Mouse (Mus musculus) embryonic facial prominence, embryonic 12.5 days (tissue): Measurements from ENCODE around the gene Sugct. TPM values are rescaled to one million over a fixed set of nuclear protein-coding genes. Genes with fewer than 3 reads are reported as not detected.

Experiments used
- ATAC-seq: fragments of 200-750 bp; cut with Nextera tagmentation; 2 replicates; pipeline ENCODE4 v1.8.0; 2017; ENCODE audit not compliant: insufficient number of reproducible peaks, insufficient read depth, low FRiP score, low TSS enrichment
- H3K27ac ChIP-seq: fragments of 300-500 bp; sonication (generic); 2 replicates; pipeline ENCODE4 v1.5.1; 2016; ENCODE audit warnings: mild to moderate bottlenecking
- H3K27me3 ChIP-seq: fragments of 300-500 bp; sonication (generic); 2 replicates; pipeline ENCODE4 v1.6.1; 2016; ENCODE audit warnings: mild to moderate bottlenecking, moderate library complexity
- H3K36me3 ChIP-seq: fragments of 300-500 bp; sonication (generic); 2 replicates; pipeline ENCODE4 v1.6.1; 2016; ENCODE audit warnings: mild to moderate bottlenecking
- H3K4me1 ChIP-seq: fragments of 300-500 bp; sonication (generic); 2 replicates; pipeline ENCODE4 v1.6.1; 2016
- H3K4me2 ChIP-seq: fragments of 300-500 bp; sonication (generic); replicated peaks from 2 replicates; pipeline ENCODE4 v1.6.1; 2016; ENCODE audit warnings: mild to moderate bottlenecking, moderate library complexity
- H3K4me3 ChIP-seq: fragments of 300-500 bp; sonication (generic); 2 replicates; pipeline ENCODE4 v1.5.1; 2016; ENCODE audit warnings: mild to moderate bottlenecking
- H3K9ac ChIP-seq: fragments of 300-500 bp; sonication (generic); 2 replicates; pipeline ENCODE4 v1.6.1; 2016; ENCODE audit warnings: mild to moderate bottlenecking, moderate library complexity
- H3K9me3 ChIP-seq: fragments of 300-500 bp; sonication (generic); 2 replicates; pipeline ENCODE4 v1.6.1; 2016; ENCODE audit warnings: mild to moderate bottlenecking, moderate library complexity
- WGBS: fragments of 180-500 bp; shearing (Covaris S2); methylation state at CpG from one replicate; pipeline ENCODE4 v1.1.7; 2016; 5-methylcytosine and 5-hydroxymethylcytosine counted together
- polyA plus RNA-seq: library from polyadenylated mRNA; unstranded; fragments of >200 nt; fragmentation: Nextera tagmentation; extraction: Ambion mirVana; gene quantifications from 2 replicates; pipeline ENCODE4 v1.2.1, GENCODE M21; 2016

Gene Sugct
- polyA plus RNA-seq, 1 experiment from 2014 or later, result 5.3 TPM

DNA sequence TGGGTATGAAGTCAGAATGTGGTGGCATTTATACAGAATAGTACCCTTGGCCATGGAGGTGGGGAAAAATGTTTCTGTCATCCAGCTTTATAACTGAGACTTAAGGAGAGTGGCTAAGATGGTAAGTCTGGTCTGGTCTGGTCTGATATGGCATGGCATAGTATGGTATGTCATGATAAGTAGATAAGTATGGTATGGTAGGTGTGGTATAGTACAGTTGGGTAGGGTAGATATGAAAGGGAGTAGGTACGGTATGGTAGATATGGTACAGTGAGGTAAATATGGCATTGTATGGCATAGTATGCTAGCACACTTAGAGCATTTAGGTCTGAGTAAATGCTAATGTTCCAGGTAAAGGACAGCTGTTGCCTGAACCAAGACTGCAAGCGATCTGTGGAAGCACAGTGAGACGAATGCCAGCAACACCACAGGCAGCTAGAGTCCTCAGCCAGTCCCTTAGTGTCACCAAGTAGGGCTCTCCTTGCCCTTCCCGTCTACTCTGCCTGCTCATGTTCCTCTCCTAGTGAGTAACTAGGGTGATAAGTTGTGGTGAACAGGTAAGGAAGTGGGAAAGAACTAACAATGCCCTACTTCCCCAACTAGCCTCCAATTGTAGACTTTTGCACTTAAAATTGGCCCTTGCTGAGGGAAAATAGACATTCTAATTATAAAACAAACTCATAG lies 667.4 kb downstream of the Sugct start:
- no peak overlapping the region for H3K9ac ChIP-seq
- WGBS, result 93% methylated on average over 4 of the region's 4 CpGs
- ATAC-seq, result no peak
- no peaks in the 10 kb centered on the region for H3K9me3 ChIP-seq
- H3K27ac ChIP-seq, result no peak overlapping the region
- peaks cover 3% of the 10 kb centered on the region; the same call in 1 of the 2 replicates for H3K4me1 ChIP-seq
- no peak overlapping the region for H3K4me2 ChIP-seq
- H3K4me3 ChIP-seq, result no peak overlapping the region
- no peaks in the 10 kb centered on the region for H3K27me3 ChIP-seq
- no peaks in the 10 kb centered on the region for H3K36me3 ChIP-seq

DNA sequence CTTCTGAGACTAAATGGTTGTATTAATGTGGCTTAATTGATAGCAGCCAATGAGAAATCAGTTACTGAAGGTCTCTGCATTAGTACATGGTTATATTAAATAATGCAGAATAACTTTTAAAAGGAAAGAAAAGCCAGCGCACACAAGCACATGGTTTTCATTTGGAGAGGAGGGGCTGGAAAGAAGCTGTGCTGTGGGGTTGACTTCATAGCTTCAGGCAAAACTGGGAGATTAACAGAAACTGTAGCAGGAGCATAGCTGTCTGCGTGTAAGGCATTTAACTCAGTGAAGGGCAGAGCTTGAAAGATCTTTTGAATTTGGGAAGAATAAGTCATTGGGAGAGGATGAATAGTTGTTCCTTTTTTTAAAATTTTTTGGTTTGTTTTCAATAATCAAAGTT lies 668.4 kb downstream of the Sugct start:
- 22% methylated on average over 2 of the region's 2 CpGs for WGBS
- no peak for ATAC-seq
- Histone ChIP-seq H3K4me1 (peaks cover 3% of the 10 kb centered on the region; the same call in 1 of the 2 replicates), H3K4me3 (no peak overlapping the region), H3K36me3 (no peaks in the 10 kb centered on the region), H3K4me2 (0 out of 2 replicates have a peak overlapping the region, but pooled peaks have one; percentile 5), H3K9ac (no peak overlapping the region), H3K9me3 (no peaks in the 10 kb centered on the region), H3K27me3 (no peaks in the 10 kb centered on the region), H3K27ac (peak overlapping the region; percentile 42; the same call in 1 of the 2 replicates)

DNA sequence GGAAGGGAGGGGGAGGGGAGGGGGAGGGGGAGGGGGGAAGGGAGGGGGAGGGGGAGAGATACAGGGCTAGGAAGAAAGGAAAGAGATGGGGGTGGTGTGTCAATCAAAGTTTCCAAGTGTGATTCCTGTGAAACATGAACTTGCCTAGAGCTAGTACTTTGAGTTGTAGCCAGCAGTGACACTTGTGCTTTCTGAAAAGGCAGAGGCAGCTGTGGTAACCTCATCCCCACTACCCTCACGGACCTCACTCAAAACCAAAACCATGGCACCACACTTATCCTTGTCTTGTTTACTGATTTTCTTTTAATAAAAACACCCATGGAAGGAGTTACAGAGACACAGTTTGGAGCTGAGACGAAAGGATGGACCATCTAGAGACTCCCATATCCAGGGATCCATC lies 698.9 kb downstream of the Sugct start:
- 78% methylated on average over 2 of the region's 2 CpGs for WGBS

DNA sequence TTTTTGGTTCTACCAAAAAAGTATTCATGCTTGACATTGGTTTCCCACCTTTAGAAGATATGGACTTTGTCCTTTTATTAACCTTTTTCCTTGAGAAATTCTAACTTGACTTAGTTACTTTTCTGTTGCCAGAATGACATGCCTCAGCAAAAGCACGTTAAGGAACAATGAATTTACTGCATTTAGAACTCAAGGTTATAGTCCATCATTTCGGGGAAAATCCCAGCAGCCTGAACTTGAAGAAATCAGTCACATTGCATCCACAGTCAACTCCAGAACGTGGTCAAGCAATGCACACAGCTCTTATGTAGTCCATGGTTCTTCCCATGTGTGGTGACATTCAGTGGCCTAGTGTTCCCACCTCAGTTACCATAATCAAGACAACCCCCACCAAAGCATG lies 700.0 kb downstream of the Sugct start:
- H3K4me3 ChIP-seq, result no peak overlapping the region
- ATAC-seq, result no peak
- no peaks in the 10 kb centered on the region for H3K27me3 ChIP-seq
- no peak overlapping the region for H3K4me2 ChIP-seq
- no peak overlapping the region for H3K27ac ChIP-seq
- H3K9ac ChIP-seq, result no peak overlapping the region
- WGBS, result 81% methylated on average over 3 of the region's 3 CpGs
- H3K4me1 ChIP-seq, result no peaks in the 10 kb centered on the region
- H3K9me3 ChIP-seq, result no peaks in the 10 kb centered on the region
- no peaks in the 10 kb centered on the region for H3K36me3 ChIP-seq

More for the DNA sequence above, 698.9 kb downstream of the Sugct start:
- Histone ChIP-seq H3K27ac (no peak overlapping the region), H3K9ac (no peak overlapping the region), H3K4me3 (no peak overlapping the region), H3K27me3 (no peaks in the 10 kb centered on the region), H3K9me3 (no peaks in the 10 kb centered on the region), H3K4me2 (no peak overlapping the region), H3K36me3 (no peaks in the 10 kb centered on the region), H3K4me1 (no peaks in the 10 kb centered on the region)
- no peak for ATAC-seq

DNA sequence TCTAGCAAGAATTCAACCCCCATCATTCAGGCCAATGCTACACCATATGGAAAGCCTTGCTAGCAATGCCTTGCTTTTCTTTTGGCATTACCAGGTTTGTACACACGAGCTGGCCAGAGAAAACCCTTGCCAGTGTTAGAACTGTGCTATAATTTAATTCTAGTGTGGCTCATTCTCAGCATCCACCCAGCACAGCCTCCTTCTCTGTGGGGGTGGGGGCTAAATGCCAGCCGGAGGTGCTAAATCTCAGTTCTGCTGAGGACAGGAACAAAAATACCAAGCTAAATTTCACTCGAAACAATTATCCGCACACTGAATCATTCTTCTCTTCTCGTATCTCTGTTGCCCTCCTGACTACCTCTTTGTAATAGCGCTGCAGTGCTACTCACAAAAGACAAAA lies 717.6 kb downstream of the Sugct start:
- Histone ChIP-seq H3K9me3 (no peaks in the 10 kb centered on the region), H3K36me3 (no peaks in the 10 kb centered on the region), H3K4me2 (no peak overlapping the region), H3K27me3 (no peaks in the 10 kb centered on the region), H3K27ac (no peak overlapping the region), H3K9ac (no peak overlapping the region), H3K4me1 (no peaks in the 10 kb centered on the region), H3K4me3 (no peak overlapping the region)
- WGBS, result 66% methylated on average over 6 of the region's 6 CpGs
- ATAC-seq, result no peak

DNA sequence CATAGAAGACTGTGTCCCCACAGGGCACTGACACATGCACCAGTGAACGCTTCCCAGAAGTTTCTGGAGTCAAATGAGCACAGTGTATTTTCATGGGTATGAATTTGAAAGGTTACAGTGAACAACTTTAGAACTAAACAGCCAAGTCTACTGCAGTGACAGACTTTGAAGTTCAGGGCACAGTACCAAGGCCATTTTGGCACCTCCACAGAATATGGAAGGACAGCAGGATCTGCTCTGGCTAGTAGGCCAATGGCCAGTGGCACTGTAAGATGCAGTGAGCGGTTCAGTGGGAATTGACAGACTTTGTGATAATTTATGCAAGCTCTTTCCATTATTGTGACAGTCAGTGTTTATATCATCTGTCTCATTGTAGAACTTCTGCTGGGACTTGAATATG lies 724.1 kb downstream of the Sugct start:
- Histone ChIP-seq H3K4me2 (no peak overlapping the region), H3K4me1 (no peaks in the 10 kb centered on the region), H3K4me3 (no peak overlapping the region), H3K9me3 (no peaks in the 10 kb centered on the region), H3K27me3 (no peaks in the 10 kb centered on the region), H3K36me3 (no peaks in the 10 kb centered on the region), H3K27ac (no peak overlapping the region), H3K9ac (no peak overlapping the region)
- WGBS, result 80% methylated on average over 2 of the region's 2 CpGs
- ATAC-seq, result no peak

DNA sequence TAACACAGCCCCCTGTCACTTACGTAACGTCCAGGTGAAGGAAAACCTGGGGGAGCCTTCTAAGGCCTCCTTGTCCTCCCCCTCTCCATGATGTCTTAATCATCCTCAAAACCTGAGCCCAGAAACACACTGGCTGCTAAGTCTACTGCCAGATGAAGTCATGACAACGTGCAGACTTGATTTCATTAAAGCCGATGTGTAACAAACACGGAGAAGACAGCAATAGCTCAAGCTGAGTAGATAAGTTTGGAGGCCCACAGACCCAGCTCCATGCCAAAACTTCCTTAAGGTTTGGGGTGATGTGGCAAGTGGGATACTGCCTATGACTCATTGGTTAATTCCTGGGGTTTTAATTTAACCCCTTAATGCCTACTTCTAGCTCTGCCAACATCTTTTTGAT lies 726.4 kb downstream of the Sugct start:
- Histone ChIP-seq H3K4me2 (no peak overlapping the region), H3K36me3 (no peaks in the 10 kb centered on the region), H3K9ac (no peak overlapping the region), H3K27ac (no peak overlapping the region), H3K27me3 (no peaks in the 10 kb centered on the region), H3K4me3 (no peak overlapping the region), H3K9me3 (no peaks in the 10 kb centered on the region), H3K4me1 (no peaks in the 10 kb centered on the region)
- 87% methylated on average over 5 of the region's 5 CpGs for WGBS
- no peak for ATAC-seq

DNA sequence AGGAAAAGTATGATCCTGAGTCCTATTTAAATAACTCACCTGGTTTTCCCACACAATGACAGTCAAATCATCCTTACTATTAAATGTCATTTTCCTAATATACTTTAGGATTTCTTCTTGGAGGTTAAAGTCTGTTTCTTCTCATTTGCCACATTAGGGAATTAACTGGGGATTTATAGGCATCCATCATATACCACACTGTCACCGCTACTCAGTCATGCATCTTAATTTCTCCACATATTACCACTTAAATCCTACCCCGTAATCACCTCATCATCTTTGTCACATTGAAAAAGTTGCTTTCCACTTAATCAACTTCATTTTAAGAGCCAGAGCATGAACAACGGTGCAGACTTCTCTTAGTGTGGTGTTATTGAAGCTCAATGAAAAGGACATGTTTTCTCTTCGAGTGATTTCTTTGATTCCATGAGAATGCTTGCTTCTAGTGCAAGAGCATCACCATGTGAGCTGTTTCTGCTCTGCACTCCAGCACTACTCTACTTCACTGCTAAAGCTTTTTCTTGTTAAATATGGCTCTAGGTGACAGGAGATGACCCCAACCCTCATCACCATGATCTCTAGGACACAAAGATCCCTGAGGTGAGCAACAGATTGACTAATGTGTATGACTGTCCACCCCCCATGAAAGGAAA lies 730.4 kb downstream of the Sugct start:
- no peak for ATAC-seq
- Histone ChIP-seq H3K4me3 (no peak overlapping the region), H3K4me2 (no peak overlapping the region), H3K27me3 (no peaks in the 10 kb centered on the region), H3K27ac (no peak overlapping the region), H3K36me3 (no peaks in the 10 kb centered on the region), H3K4me1 (no peaks in the 10 kb centered on the region), H3K9ac (no peak overlapping the region), H3K9me3 (no peaks in the 10 kb centered on the region)
- WGBS, result 72% methylated on average over 4 of the region's 4 CpGs

DNA sequence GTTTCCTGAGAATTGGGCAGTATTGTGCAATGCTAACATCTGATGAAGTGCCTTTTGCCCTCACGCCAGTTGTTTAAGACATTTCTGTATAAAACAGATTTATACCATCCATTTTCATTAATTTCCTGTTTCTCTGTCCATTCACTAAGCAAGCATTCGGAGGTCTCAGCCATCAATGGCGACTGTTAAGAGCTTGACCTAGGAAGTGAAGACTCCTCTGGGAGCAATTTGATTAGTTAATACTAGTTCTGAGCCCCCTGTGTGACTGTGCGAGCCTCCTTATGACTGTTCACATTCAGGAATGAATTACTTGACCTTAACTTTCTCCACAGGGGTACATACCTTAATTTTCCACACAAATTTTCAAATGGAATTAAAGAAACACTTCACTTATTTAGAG lies 743.3 kb downstream of the Sugct start:
- Histone ChIP-seq H3K27ac (no peak overlapping the region), H3K36me3 (no peaks in the 10 kb centered on the region), H3K4me2 (no peak overlapping the region), H3K9ac (no peak overlapping the region), H3K4me3 (no peak overlapping the region), H3K9me3 (no peaks in the 10 kb centered on the region), H3K4me1 (no peaks in the 10 kb centered on the region), H3K27me3 (no peaks in the 10 kb centered on the region)
- no peak for ATAC-seq
- 69% methylated on average over 4 of the region's 4 CpGs for WGBS

DNA sequence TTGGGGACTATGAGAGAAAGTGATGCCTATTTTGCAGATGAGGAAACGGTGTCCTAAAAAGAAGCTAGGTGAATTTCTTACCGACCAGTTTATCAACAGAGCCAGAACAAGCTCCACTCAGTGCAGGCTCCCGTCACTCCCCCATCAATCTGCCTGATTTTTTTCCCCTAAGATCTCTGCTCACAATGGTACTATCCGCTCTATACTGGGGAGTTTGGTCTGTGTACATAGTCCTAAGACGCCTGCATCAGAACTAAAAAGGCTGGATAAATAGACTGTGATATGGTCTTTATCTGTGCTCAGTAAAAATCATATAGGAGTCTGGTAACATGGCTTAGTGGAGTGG lies 755.9 kb downstream of the Sugct start:
- no peak overlapping the region for H3K27ac ChIP-seq
- H3K4me2 ChIP-seq, result no peak overlapping the region
- H3K4me3 ChIP-seq, result no peak overlapping the region
- no peaks in the 10 kb centered on the region for H3K27me3 ChIP-seq
- H3K9ac ChIP-seq, result no peak overlapping the region
- no peak for ATAC-seq
- no peaks in the 10 kb centered on the region for H3K9me3 ChIP-seq
- no peaks in the 10 kb centered on the region for H3K36me3 ChIP-seq
- no peaks in the 10 kb centered on the region for H3K4me1 ChIP-seq
- 89% methylated on average over 5 of the region's 5 CpGs for WGBS

DNA sequence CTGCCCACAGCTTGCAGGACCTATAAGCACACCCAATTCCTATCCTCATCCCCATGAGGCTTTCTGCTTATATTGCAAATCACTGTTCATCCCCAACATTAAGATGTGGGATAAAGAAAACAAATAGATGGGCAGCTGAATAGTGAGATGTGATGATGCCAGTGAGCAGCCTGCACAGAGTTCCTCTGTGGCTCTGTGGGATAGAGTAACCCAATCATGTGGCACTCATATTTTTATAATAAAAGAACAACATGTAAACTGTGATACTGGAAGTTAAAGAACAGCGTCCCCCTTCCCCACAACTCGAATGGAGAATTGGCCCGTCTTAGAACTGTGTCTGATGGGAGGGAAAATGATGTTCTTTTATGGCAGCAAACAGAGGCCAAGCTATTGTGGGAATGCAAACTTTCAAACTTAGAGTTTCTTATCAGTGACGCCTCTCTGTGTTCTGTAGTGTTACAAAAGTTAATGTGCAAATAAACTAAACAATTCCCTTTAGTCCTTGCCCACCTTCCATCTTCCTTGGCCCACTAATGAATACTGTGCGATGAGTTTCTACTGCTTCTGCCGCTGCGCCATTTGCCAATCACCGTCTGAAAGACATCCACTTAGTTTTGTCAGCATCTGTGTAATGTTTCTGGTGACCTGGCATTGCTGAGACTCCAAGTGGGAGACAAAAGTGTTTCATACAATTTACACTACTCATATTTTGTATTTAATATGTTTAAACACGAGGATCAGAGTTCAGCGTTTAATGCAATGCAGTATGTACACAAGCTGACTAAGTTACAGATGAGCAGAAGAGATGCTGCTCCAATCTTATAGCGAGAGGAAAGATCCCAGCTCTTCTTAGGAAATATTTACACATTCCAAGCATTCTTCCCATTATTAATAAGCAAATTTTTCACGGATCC lies 756.5 kb downstream of the Sugct start:
- H3K36me3 ChIP-seq, result no peaks in the 10 kb centered on the region
- H3K4me3 ChIP-seq, result no peak overlapping the region
- no peak overlapping the region for H3K4me2 ChIP-seq
- no peaks in the 10 kb centered on the region for H3K9me3 ChIP-seq
- no peak overlapping the region for H3K9ac ChIP-seq
- WGBS, result 88% methylated on average over 12 of the region's 12 CpGs
- no peak for ATAC-seq
- H3K27me3 ChIP-seq, result no peaks in the 10 kb centered on the region
- H3K4me1 ChIP-seq, result no peaks in the 10 kb centered on the region
- H3K27ac ChIP-seq, result no peak overlapping the region
